Mouse (Mus musculus): ENCODE results near the gene Lrp8.

DNA sequence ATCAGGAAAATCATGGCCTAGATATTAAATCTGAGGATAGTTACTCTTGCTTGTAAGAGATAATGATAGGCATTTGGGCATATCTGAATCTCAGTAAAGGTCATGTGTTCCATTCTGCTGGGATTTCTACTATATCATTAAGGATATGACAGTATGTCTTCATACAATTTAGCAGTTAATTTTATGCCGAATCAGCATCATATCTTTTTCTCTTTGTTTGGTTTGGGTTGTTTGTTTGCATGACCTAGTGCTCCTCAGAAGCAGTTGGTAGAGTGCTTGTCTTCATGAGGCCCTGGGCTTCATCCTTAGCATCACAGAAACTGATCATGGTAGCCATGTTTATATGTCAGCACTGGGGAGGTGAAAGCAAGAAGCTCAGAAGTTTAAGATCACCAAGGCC is 79.6 kb downstream of the Lrp8 start:
- TF ChIP-seq CTCF (IDR thresholded peaks at IDR 0.05; ENCODE audit: low read depth) (no peak), EP300 (IDR thresholded peaks at IDR 0.05; ENCODE audit: low read depth) (no peak)
